Mouse (Mus musculus): ENCODE data around the gene Rras2.

GRCm38 (mm10) chr7:114037237-114037636 is 80.3 kb downstream of the Rras2 start:
- TF ChIP-seq CTCF (IDR thresholded peaks at IDR 0.05; ENCODE audit: low read depth) (no peak), EP300 (IDR thresholded peaks at IDR 0.05; ENCODE audit: low read depth) (no peak)
